In the genomic region with DNA sequence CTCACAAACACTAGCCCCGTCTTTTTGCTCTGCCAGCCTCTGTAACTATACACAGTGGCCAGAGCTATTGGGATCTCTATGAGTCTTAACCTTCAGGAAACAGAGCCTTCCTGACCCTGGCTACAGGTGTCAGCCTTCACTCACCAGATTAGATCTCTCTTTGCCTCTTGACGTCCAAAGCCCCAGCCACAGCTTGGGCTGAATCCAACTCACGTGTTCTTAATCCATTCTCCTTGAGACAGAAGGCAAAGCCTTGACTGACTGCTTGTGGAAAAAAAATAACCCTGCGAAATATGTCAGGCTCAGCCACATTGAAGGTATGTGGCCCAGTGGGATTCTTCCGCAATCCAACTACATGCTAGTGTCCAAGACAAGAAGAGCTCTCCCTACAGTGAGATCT, we compare ENCODE assay signal across 19 mouse cellular contexts. TPM values are rescaled to one million over a fixed set of nuclear protein-coding genes. Genes with fewer than 3 reads are reported as not detected.
DNase-seq lines count a peak whose midpoint lies in the region; ATAC-seq lines count a peak whose summit lies in the region.
"Had no signal": no experiment of that assay in that cellular context is flagged by ENCODE, and none has a peak within 500 bp of the region (broad histone marks: within the 10 kb centered on the region; RNA-seq: fewer than 3 reads in every experiment).

No protein-coding gene starts in this region.

- no peak for DNase-seq in embryonic facial prominence, embryonic 10.5 days (ENCODE audit: low spot score)
- DNase-seq in lung, postnatal 36 days = peak; percentile 51
- DNase-seq in lung, postnatal 4 days = no peak
- DNase-seq in kidney, adult 9 months = peak; percentile 44
- no peak for DNase-seq in B cell, adult 2 months
- DNase-seq: adrenal gland, adult 2 months; gastrocnemius, postnatal 10 days; heart, postnatal 10 days; right cerebral cortex, postnatal 4 days; thymus, postnatal 14 days had no signal

- H3K9me3 ChIP-seq in embryonic facial prominence, embryonic 12.5 days = no peaks in the 10 kb centered on the region
- H3K9me3 ChIP-seq in embryonic facial prominence, embryonic 10.5 days = peaks cover 5% of the 10 kb centered on the region; the same call in 1 of the 2 replicates
- H3K9me3 ChIP-seq in intestine, embryonic 15.5 days = no peaks in the 10 kb centered on the region

- H3K27ac ChIP-seq in embryonic facial prominence, embryonic 12.5 days = no peak overlapping the region
- no peak overlapping the region for H3K27ac ChIP-seq in embryonic facial prominence, embryonic 10.5 days (replicated peaks)
- H3K27ac ChIP-seq in intestine, embryonic 15.5 days = no peak overlapping the region
- H3K27ac ChIP-seq: hindbrain, embryonic 12.5 days; left cerebral cortex, adult 2 months; limb, embryonic 12.5 days; liver, embryonic 14.5 days; midbrain, embryonic 12.5 days; neural tube, embryonic 13.5 days had no signal

- H3K4me3 ChIP-seq in embryonic facial prominence, embryonic 12.5 days = no peak overlapping the region
- no peak overlapping the region for H3K4me3 ChIP-seq in embryonic facial prominence, embryonic 10.5 days
- no peak overlapping the region for H3K4me3 ChIP-seq in intestine, embryonic 15.5 days (replicated peaks)
- H3K4me3 ChIP-seq: hindbrain, embryonic 12.5 days; left cerebral cortex, adult 2 months; limb, embryonic 12.5 days; midbrain, embryonic 12.5 days; neural tube, embryonic 13.5 days had no signal

- no peaks in the 10 kb centered on the region for H3K36me3 ChIP-seq in embryonic facial prominence, embryonic 12.5 days
- no peaks in the 10 kb centered on the region; the same call in 1 of the 2 replicates for H3K36me3 ChIP-seq in embryonic facial prominence, embryonic 10.5 days (replicated peaks)
- no peaks in the 10 kb centered on the region for H3K36me3 ChIP-seq in intestine, embryonic 15.5 days
- H3K36me3 ChIP-seq: hindbrain, embryonic 12.5 days; limb, embryonic 12.5 days; midbrain, embryonic 12.5 days; neural tube, embryonic 13.5 days had no signal

- H3K27me3 ChIP-seq in embryonic facial prominence, embryonic 12.5 days = no peaks in the 10 kb centered on the region
- peaks cover 6% of the 10 kb centered on the region; the same call in 1 of the 2 replicates for H3K27me3 ChIP-seq in embryonic facial prominence, embryonic 10.5 days (replicated peaks; ENCODE audit: low read depth, poor library complexity, severe bottlenecking)
- no peaks in the 10 kb centered on the region for H3K27me3 ChIP-seq in intestine, embryonic 15.5 days (replicated peaks)

- H3K4me1 ChIP-seq in embryonic facial prominence, embryonic 12.5 days = no peaks in the 10 kb centered on the region
- H3K4me1 ChIP-seq in embryonic facial prominence, embryonic 10.5 days = peaks cover 16% of the 10 kb centered on the region
- H3K4me1 ChIP-seq in intestine, embryonic 15.5 days (replicated peaks) = peaks cover 14% of the 10 kb centered on the region
- H3K4me1 ChIP-seq: limb, embryonic 12.5 days had no signal

- H3K9ac ChIP-seq in embryonic facial prominence, embryonic 12.5 days = no peak overlapping the region
- H3K9ac ChIP-seq in intestine, embryonic 15.5 days = no peak overlapping the region
- H3K9ac ChIP-seq: hindbrain, embryonic 12.5 days; limb, embryonic 12.5 days; liver, embryonic 14.5 days; midbrain, embryonic 12.5 days; neural tube, embryonic 13.5 days had no signal

- WGBS in embryonic facial prominence, embryonic 12.5 days = 60% methylated on average over 5 of the region's 5 CpGs
- 67% methylated on average over 5 of the region's 5 CpGs for WGBS in embryonic facial prominence, embryonic 10.5 days
- 82% methylated on average over 5 of the region's 5 CpGs for WGBS in intestine, embryonic 15.5 days

- ATAC-seq in embryonic facial prominence, embryonic 12.5 days (ENCODE audit: insufficient number of reproducible peaks, insufficient read depth, low FRiP score, low TSS enrichment) = 0 out of 2 replicates have a peak, but pooled peaks have one; percentile 43
- no peak for ATAC-seq in intestine, embryonic 15.5 days
- ATAC-seq: intestine, embryonic 16.5 days had no signal

- no peak overlapping the region for H3K4me2 ChIP-seq in embryonic facial prominence, embryonic 12.5 days (replicated peaks)
- no peak overlapping the region for H3K4me2 ChIP-seq in intestine, embryonic 15.5 days (replicated peaks)
- H3K4me2 ChIP-seq: hindbrain, embryonic 12.5 days; limb, embryonic 12.5 days; midbrain, embryonic 12.5 days; neural tube, embryonic 13.5 days had no signal

RNA-seq across cellular contexts. Expression of a gene that starts 57.7 kb away (rescaled TPM):
- 2.9 and 4.2 TPM in 2 replicates for polyA plus RNA-seq in embryonic facial prominence, embryonic 12.5 days (2016; fragmentation: Nextera tagmentation; extraction: Ambion mirVana)
- 5.6 and 9.0 TPM in 2 replicates for polyA plus RNA-seq in embryonic facial prominence, embryonic 10.5 days (2016; fragmentation: Nextera tagmentation; extraction: Ambion mirVana)
- 35.9 and 37.9 TPM in 2 replicates for polyA plus RNA-seq in intestine, embryonic 15.5 days (2015; fragmentation: Nextera tagmentation; extraction: Ambion mirVana)

Comparison
In these comparisons a context has a peak if more than half of its experiments do, and no peak if none do; other contexts are left out.
1. DNase-seq: peak in lung, postnatal 36 days (single experiment) and kidney, adult 9 months (single experiment); none in embryonic facial prominence, embryonic 10.5 days (single experiment), lung, postnatal 4 days (0 of 2) and B cell, adult 2 months (0 of 2).